Comparison of ENCODE assay signal across 9 mouse cellular contexts in genomic region chr3:130901343-130901742, GRCm38 (mm10).
DNase-seq lines count a peak whose midpoint lies in the region; ATAC-seq and TF ChIP-seq lines count a peak whose summit lies in the region.
"Had no signal": no experiment of that assay in that cellular context is flagged by ENCODE, and none has a peak within 500 bp of the region (broad histone marks: within the 10 kb centered on the region; RNA-seq: fewer than 3 reads in every experiment).

No protein-coding gene starts in this region.

- H3K9me3 ChIP-seq in heart, embryonic 14.5 days (ENCODE audit: control insufficient read depth, low read length), result no peaks in the 10 kb centered on the region
- no peaks in the 10 kb centered on the region for H3K9me3 ChIP-seq in embryonic facial prominence, embryonic 12.5 days
- H3K9me3 ChIP-seq in midbrain, embryonic 14.5 days (ENCODE audit: control insufficient read depth, low read length), result no peaks in the 10 kb centered on the region

- no peak overlapping the region; the same call in 1 of the 2 replicates for H3K9ac ChIP-seq in heart, embryonic 14.5 days (ENCODE audit: low read length)
- no peak overlapping the region for H3K9ac ChIP-seq in embryonic facial prominence, embryonic 12.5 days
- H3K9ac ChIP-seq in midbrain, embryonic 14.5 days (replicated peaks; ENCODE audit: low read length), result no peak overlapping the region

- peak overlapping the region; percentile 2 to 70; a peak in 2 of 4 replicates for H3K27ac ChIP-seq in heart, embryonic 14.5 days (replicated peaks in 1 of 2; ENCODE audit: control insufficient read depth in 1 of 2, insufficient read depth in 1 of 2, low read depth in 2 of 2, low read length in 2 of 2)
- peak overlapping the region; percentile 55; the same call in 1 of the 2 replicates for H3K27ac ChIP-seq in embryonic facial prominence, embryonic 12.5 days
- no peak overlapping the region for H3K27ac ChIP-seq in midbrain, embryonic 14.5 days (replicated peaks; ENCODE audit: low read depth, low read length)
- H3K27ac ChIP-seq in kidney, adult 2 months (ENCODE audit: insufficient read depth, low read depth, low read length), result no peak overlapping the region
- H3K27ac ChIP-seq: kidney, postnatal 0 days had no signal

- WGBS in heart, embryonic 14.5 days, result 57% methylated on average over 12 of the region's 12 CpGs
- WGBS in embryonic facial prominence, embryonic 12.5 days, result 50% methylated on average over 12 of the region's 12 CpGs
- 91% methylated on average over 12 of the region's 12 CpGs for WGBS in midbrain, embryonic 14.5 days
- WGBS in kidney, adult 2 months, result 77% methylated on average over 12 of the region's 12 CpGs

- TF ChIP-seq CTCF in kidney, adult 2 months (conservative IDR thresholded peaks at IDR 0.05; ENCODE audit: insufficient read depth, insufficient read length, low read depth, low read length), result no peak

- no peak for DNase-seq in heart, adult 9 months (ENCODE audit: low spot score in 2 of 2)
- DNase-seq in CD8-positive naive resting alpha-beta T cell, adult 2 months (ENCODE audit: low read depth in 2 of 2, low spot score in 2 of 2), result peak; percentile 39 to 62
- DNase-seq in thymus, adult 18-20 months, result peak; percentile 73 to 82
- no peak for DNase-seq in midbrain, embryonic 14.5 days
- no peak for DNase-seq in kidney, adult 2 months

- peaks cover 21% of the 10 kb centered on the region in 2 experiments for H3K4me1 ChIP-seq in heart, embryonic 14.5 days (ENCODE audit: control insufficient read depth in 2 of 2, insufficient read depth in 2 of 2, low read length in 2 of 2)
- peaks cover 37% of the 10 kb centered on the region for H3K4me1 ChIP-seq in embryonic facial prominence, embryonic 12.5 days
- H3K4me1 ChIP-seq in midbrain, embryonic 14.5 days (ENCODE audit: control insufficient read depth, insufficient read depth, low read length), result 0 out of 2 replicates have a peak, but pooled peaks cover 6% of the 10 kb centered on the region
- no peaks in the 10 kb centered on the region for H3K4me1 ChIP-seq in kidney, adult 2 months (ENCODE audit: control insufficient read depth, insufficient read depth, low read length)

- ATAC-seq in heart, embryonic 14.5 days (ENCODE audit: insufficient number of reproducible peaks, insufficient read depth, low FRiP score, low read depth), result no peak; the same call in 1 of the 2 replicates
- ATAC-seq in embryonic facial prominence, embryonic 12.5 days (ENCODE audit: insufficient number of reproducible peaks, insufficient read depth, low FRiP score, low TSS enrichment), result no peak
- no peak for ATAC-seq in granulocyte monocyte progenitor cell, adult 5-6 weeks (replicated peaks; ENCODE audit: poor library complexity, severe bottlenecking)
- ATAC-seq in midbrain, embryonic 14.5 days (ENCODE audit: low FRiP score, low TSS enrichment), result no peak

- H3K36me3 ChIP-seq in heart, embryonic 14.5 days (ENCODE audit: control insufficient read depth, insufficient read depth, low read length), result no peaks in the 10 kb centered on the region
- no peaks in the 10 kb centered on the region for H3K36me3 ChIP-seq in embryonic facial prominence, embryonic 12.5 days
- no peaks in the 10 kb centered on the region for H3K36me3 ChIP-seq in midbrain, embryonic 14.5 days (ENCODE audit: control insufficient read depth, insufficient read depth, low read length)
- no peaks in the 10 kb centered on the region for H3K36me3 ChIP-seq in kidney, adult 2 months (ENCODE audit: control insufficient read depth, insufficient read depth, low read length)

- no peaks in the 10 kb centered on the region for H3K27me3 ChIP-seq in heart, embryonic 14.5 days (ENCODE audit: control insufficient read depth, insufficient read depth, low read length)
- H3K27me3 ChIP-seq in embryonic facial prominence, embryonic 12.5 days, result no peaks in the 10 kb centered on the region
- no peaks in the 10 kb centered on the region for H3K27me3 ChIP-seq in midbrain, embryonic 14.5 days (ENCODE audit: control insufficient read depth, insufficient read depth, low read length)
- no peaks in the 10 kb centered on the region for H3K27me3 ChIP-seq in kidney, adult 2 months (replicated peaks; ENCODE audit: control insufficient read depth, insufficient read depth, low read length)

- no peak for TF ChIP-seq POLR2A in kidney, adult 2 months (IDR thresholded peaks at IDR 0.05; ENCODE audit: low read depth, low read length)

- H3K4me2 ChIP-seq in heart, embryonic 14.5 days (ENCODE audit: low read length), result peak overlapping the region; percentile 56
- H3K4me2 ChIP-seq in embryonic facial prominence, embryonic 12.5 days (replicated peaks), result 0 out of 2 replicates have a peak overlapping the region, but pooled peaks have one; percentile 10
- H3K4me2 ChIP-seq in midbrain, embryonic 14.5 days (ENCODE audit: low read length), result no peak overlapping the region

- H3K4me3 ChIP-seq in heart, embryonic 14.5 days (ENCODE audit: control insufficient read depth in 1 of 2, insufficient read depth in 1 of 2, low read depth in 1 of 2, low read length in 2 of 2), result no peak overlapping the region
- H3K4me3 ChIP-seq in embryonic facial prominence, embryonic 12.5 days, result no peak overlapping the region
- no peak overlapping the region for H3K4me3 ChIP-seq in midbrain, embryonic 14.5 days (replicated peaks; ENCODE audit: low read depth, low read length)
- H3K4me3 ChIP-seq in kidney, adult 2 months (ENCODE audit: insufficient read depth, low read depth, low read length), result no peak overlapping the region

Comparison
In these comparisons a context has a peak if more than half of its experiments do, and no peak if none do; other contexts are left out.
1. H3K27ac ChIP-seq: peak in heart, embryonic 14.5 days (2 of 2) and embryonic facial prominence, embryonic 12.5 days (single experiment); none in midbrain, embryonic 14.5 days (single experiment) and kidney, adult 2 months (single experiment).
2. DNase-seq: peak in CD8-positive naive resting alpha-beta T cell, adult 2 months (2 of 2) and thymus, adult 18-20 months (2 of 2); none in heart, adult 9 months (0 of 2), midbrain, embryonic 14.5 days (single experiment) and kidney, adult 2 months (single experiment).